Mouse (Mus musculus): Measurements from ENCODE around the gene Tmem217. TPM values are rescaled to one million over a fixed set of nuclear protein-coding genes. Genes with fewer than 3 reads are reported as not detected.

Tmem217 gene
- 3.8 TPM for polyA plus RNA-seq (2017; shearing (Covaris generic))

GRCm38 (mm10) chr17:29552162-29552732 is at the start of gene Tmem217:
TSS of gene Tmem217 (minus strand) at chr17:29552385.

GRCm38 (mm10) chr17:29549543-29550428 is 2.4 kb downstream of the Tmem217 start, which contains the start of the genes Gm17657 and Tbc1d22b:
TSS of gene Gm17657 (minus strand) at chr17:29549638.
TSS of gene Tbc1d22b (plus strand) at chr17:29549785.

GRCm38 (mm10) chr17:29490713-29491581 is 61.2 kb downstream of the Tmem217 start, which contains the start of gene Pim1:
TSS of gene Pim1 (plus strand) at chr17:29490753.

Other genes with a start within 250 kb of the Tmem217 start
- not detected for gene Pi16, start 234.7 kb downstream of the Tmem217 start, polyA plus RNA-seq (2017; shearing (Covaris generic))
- gene Mtch1, start 204.5 kb downstream of the Tmem217 start, polyA plus RNA-seq (2017; shearing (Covaris generic)): 31.3 TPM
- not detected for gene Fgd2, start 191.5 kb downstream of the Tmem217 start, polyA plus RNA-seq (2017; shearing (Covaris generic))
- gene Pim1, start 61.6 kb downstream of the Tmem217 start, polyA plus RNA-seq (2017; shearing (Covaris generic)): 178 TPM
- gene Gm17657, start 2.7 kb downstream of the Tmem217 start, polyA plus RNA-seq (2017; shearing (Covaris generic)): 0.39 TPM
- gene Tbc1d22b, start 2.6 kb downstream of the Tmem217 start, polyA plus RNA-seq (2017; shearing (Covaris generic)): 30.5 TPM
- 57.8 TPM for gene Rnf8, start 62.4 kb upstream of the Tmem217 start, polyA plus RNA-seq (2017; shearing (Covaris generic))
- gene Gm28043, start 62.5 kb upstream of the Tmem217 start, polyA plus RNA-seq (2017; shearing (Covaris generic)): 6.4 TPM
- gene Cmtr1, start 108.2 kb upstream of the Tmem217 start, polyA plus RNA-seq (2017; shearing (Covaris generic)): 211 TPM
- gene Ccdc167, start 164.7 kb upstream of the Tmem217 start, polyA plus RNA-seq (2017; shearing (Covaris generic)): 5.3 TPM

Data from naive thymus-derived CD4-positive, alpha-beta T cell, adult 5 months (primary cell).